Mouse (Mus musculus): ENCODE measurements at regions not wholly inside any gene's neighbourhood (a gene's known extent, or its start where the extent isn't known, plus 50 kb on each side); places are given as distances from the start of the nearest gene placed in this dataset.

- DNase-seq (ENCODE audit: low spot score) = peak; percentile 18
These were observed 159.7 kb upstream of the Adamts16 start for GRCm38 (mm10) chr13:71001278-71001677.

GRCm38 (mm10) chr13:71000422-71001008 lies 158.9 kb upstream of the Adamts16 start:
- no peak for DNase-seq (ENCODE audit: low spot score)

GRCm38 (mm10) chr13:70993522-70993921 lies 151.9 kb upstream of the Adamts16 start:
- DNase-seq (ENCODE audit: low spot score) = no peak

- no peak for DNase-seq (ENCODE audit: low spot score)
These were observed 148.5 kb upstream of the Adamts16 start for GRCm38 (mm10) chr13:70989999-70990645.

GRCm38 (mm10) chr13:70979344-70979743 lies 137.7 kb upstream of the Adamts16 start:
- no peak for DNase-seq (ENCODE audit: low spot score)

GRCm38 (mm10) chr13:70978547-70979307 lies 137.1 kb upstream of the Adamts16 start:
- no peak for DNase-seq (ENCODE audit: low spot score)

GRCm38 (mm10) chr13:70969596-70969995 lies 128.0 kb upstream of the Adamts16 start:
- DNase-seq (ENCODE audit: low spot score) = no peak

GRCm38 (mm10) chr13:70967781-70968180 lies 126.2 kb upstream of the Adamts16 start:
- DNase-seq (ENCODE audit: low spot score) = no peak

- peak; percentile 18 for DNase-seq (ENCODE audit: low spot score)
These were observed 121.8 kb upstream of the Adamts16 start for GRCm38 (mm10) chr13:70963384-70963783.

GRCm38 (mm10) chr13:70934309-70935037 lies 92.9 kb upstream of the Adamts16 start:
- DNase-seq (ENCODE audit: low spot score) = no peak

GRCm38 (mm10) chr13:70913834-70914233 lies 72.2 kb upstream of the Adamts16 start:
- no peak for DNase-seq (ENCODE audit: low spot score)

GRCm38 (mm10) chr13:70910934-70911333 lies 69.3 kb upstream of the Adamts16 start:
- DNase-seq (ENCODE audit: low spot score) = no peak

GRCm38 (mm10) chr13:70904834-70905233 lies 63.2 kb upstream of the Adamts16 start:
- no peak for DNase-seq (ENCODE audit: low spot score)

- no peak for DNase-seq (ENCODE audit: low spot score)
These were observed 62.2 kb upstream of the Adamts16 start for GRCm38 (mm10) chr13:70903831-70904230.

GRCm38 (mm10) chr13:70903150-70903549 lies 61.5 kb upstream of the Adamts16 start:
- no peak for DNase-seq (ENCODE audit: low spot score)

GRCm38 (mm10) chr13:70902727-70903126 lies 61.1 kb upstream of the Adamts16 start:
- DNase-seq (ENCODE audit: low spot score) = no peak

- no peak for DNase-seq (ENCODE audit: low spot score)
These were observed 50.0 kb upstream of the Adamts16 start for GRCm38 (mm10) chr13:70891634-70892033.
